Mouse (Mus musculus) ES-Bruce4 (cell line): ENCODE results near the gene Gm17268. TPM values are rescaled to one million over a fixed set of nuclear protein-coding genes. Genes with fewer than 3 reads are reported as not detected.

ENCODE experiments used
- H3K27ac ChIP-seq: 2 replicates; pipeline ENCODE4 v1.5.1; 2012; ENCODE audit warnings: low read length, inconsistent platforms; ENCODE audit not compliant: insufficient read depth
- H3K27me3 ChIP-seq: 2 replicates; pipeline ENCODE4 v1.6.1; 2012; ENCODE audit warnings: mild to moderate bottlenecking, low read length, inconsistent platforms; ENCODE audit not compliant: control insufficient read depth, poor library complexity, insufficient read depth, severe bottlenecking
- H3K36me3 ChIP-seq: 2 replicates; pipeline ENCODE4 v1.6.1; 2012; ENCODE audit warnings: inconsistent platforms, mild to moderate bottlenecking, low read length, moderate library complexity; ENCODE audit not compliant: control insufficient read depth, poor library complexity, insufficient read depth, severe bottlenecking
- H3K4me1 ChIP-seq: one replicate; pipeline ENCODE4 v1.8.1; 2011; ENCODE audit warnings: low read length; ENCODE audit not compliant: control insufficient read depth, insufficient read depth
- H3K4me3 ChIP-seq: 2 replicates; pipeline ENCODE4 v1.5.1; 2011; ENCODE audit warnings: low read depth, mild to moderate bottlenecking, low read length
- H3K9ac ChIP-seq: 2 replicates; pipeline ENCODE4 v1.6.1; 2012; ENCODE audit warnings: low read depth, mild to moderate bottlenecking, inconsistent platforms; ENCODE audit not compliant: poor library complexity, severe bottlenecking
- H3K9me3 ChIP-seq: replicated peaks from 2 replicates; pipeline ENCODE4 v1.6.1; 2012; ENCODE audit warnings: mild to moderate bottlenecking, low read length, inconsistent platforms; ENCODE audit not compliant: control insufficient read depth, poor library complexity, insufficient read depth, severe bottlenecking
- CTCF ChIP-seq: IDR thresholded peaks from one replicate; pipeline ENCODE4 v1.8.1; 2011; ENCODE audit warnings: low read depth, low read length
- EP300 ChIP-seq: IDR thresholded peaks from 2 replicates; pipeline ENCODE4 v1.6.1; 2011; ENCODE audit warnings: low read depth, low read length; ENCODE audit not compliant: insufficient read depth
- POLR2A ChIP-seq: IDR thresholded peaks from one replicate; pipeline ENCODE4 v1.8.1; 2011; ENCODE audit warnings: low read length; ENCODE audit not compliant: insufficient read depth
- polyA plus RNA-seq: library from polyadenylated mRNA; stranded (reverse); fragments of >200 nt; gene quantifications from 2 replicates; pipeline ENCODE4 v1.2.4, GENCODE M21; 2011; ENCODE audit warnings: low read depth; ENCODE audit not compliant: missing spikeins, insufficient read depth, insufficient read length

Gm17268 gene
- polyA plus RNA-seq, 1 experiment, result not detected

- Histone ChIP-seq H3K4me3 (no peak overlapping the region), H3K9ac (no peak overlapping the region), H3K4me1 (no peaks in the 10 kb centered on the region), H3K27me3 (no peaks in the 10 kb centered on the region), H3K27ac (no peak overlapping the region), H3K9me3 (no peaks in the 10 kb centered on the region), H3K36me3 (no peaks in the 10 kb centered on the region)
- TF ChIP-seq EP300, result no peak
- TF ChIP-seq CTCF, result no peak
- TF ChIP-seq POLR2A, result no peak
These were observed 2.5 kb downstream of the Gm17268 start for GRCm38 (mm10) chr11:82035857-82036256.

GRCm38 (mm10) chr11:82035356-82035755, 3.0 kb downstream of the Gm17268 start, which contains the start of gene Ccl2:
Gene Ccl2, plus strand, starts transcription at chr11:82035571.
- TF ChIP-seq EP300, result no peak
- Histone ChIP-seq H3K4me3 (no peak within 1 kb of the TSS), H3K9ac (no peak within 1 kb of the TSS), H3K27ac (no peak within 1 kb of the TSS), H3K27me3 (no peaks in the 10 kb centered on the region), H3K4me1 (no peaks in the 10 kb centered on the region), H3K36me3 (no peaks in the 10 kb centered on the region), H3K9me3 (no peaks in the 10 kb centered on the region)

DNA sequence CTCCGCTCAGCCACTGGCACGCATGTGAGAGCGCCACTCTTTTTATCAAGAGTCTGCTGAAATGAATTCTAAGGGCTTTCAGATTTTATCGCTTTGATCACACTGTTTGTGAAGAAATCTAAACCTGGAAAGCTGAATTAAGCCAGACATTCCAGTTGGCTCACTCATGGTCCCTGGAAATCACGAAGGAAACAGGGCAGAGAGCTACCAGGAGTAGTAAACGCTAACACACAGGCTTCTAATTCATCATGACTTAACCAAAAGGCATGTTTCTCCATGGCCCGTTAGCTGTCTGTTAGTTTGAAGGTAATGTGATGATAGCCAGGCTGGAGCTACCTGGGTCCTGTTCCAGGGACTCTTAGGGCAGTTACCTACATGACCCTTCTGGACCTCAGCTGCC, 3.9 kb downstream of the Gm17268 start:
- H3K27me3 ChIP-seq, result no peaks in the 10 kb centered on the region

GRCm38 (mm10) chr11:82032678-82033344, 5.6 kb downstream of the Gm17268 start:
- no peak overlapping the region for H3K4me3 ChIP-seq
- H3K9ac ChIP-seq, result no peak overlapping the region
- H3K27me3 ChIP-seq, result no peaks in the 10 kb centered on the region
- no peaks in the 10 kb centered on the region for H3K9me3 ChIP-seq
- no peaks in the 10 kb centered on the region for H3K4me1 ChIP-seq
- no peak overlapping the region for H3K27ac ChIP-seq
- no peaks in the 10 kb centered on the region for H3K36me3 ChIP-seq
- TF ChIP-seq CTCF, result no peak
- no peak for TF ChIP-seq EP300
- no peak for TF ChIP-seq POLR2A

More for the DNA sequence above, 3.9 kb downstream of the Gm17268 start:
- Histone ChIP-seq H3K9me3 (no peaks in the 10 kb centered on the region), H3K36me3 (no peaks in the 10 kb centered on the region), H3K27ac (no peak overlapping the region), H3K9ac (no peak overlapping the region), H3K4me1 (no peaks in the 10 kb centered on the region), H3K4me3 (no peak overlapping the region)
- TF ChIP-seq CTCF (no peak), POLR2A (no peak), EP300 (no peak)

DNA sequence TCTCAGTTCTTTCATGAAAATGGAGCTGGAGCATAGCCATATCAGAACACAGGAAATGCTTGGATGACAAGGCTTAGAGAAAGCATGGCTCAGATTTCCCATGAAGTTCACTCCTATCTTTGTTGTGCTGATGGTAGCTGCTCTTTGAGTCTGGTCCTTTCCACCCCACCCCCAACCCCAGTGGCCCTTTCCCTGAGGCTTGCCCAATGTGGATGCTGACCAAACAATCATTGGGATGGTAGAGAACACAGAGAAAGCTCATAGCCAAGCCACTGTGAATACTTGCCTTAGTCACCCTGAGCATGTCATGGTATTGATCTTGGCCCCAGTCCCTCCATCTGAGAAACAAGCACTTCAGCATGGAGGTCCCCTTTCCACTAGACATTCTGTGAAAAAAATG, 6.2 kb downstream of the Gm17268 start:
- Histone ChIP-seq H3K9me3 (no peaks in the 10 kb centered on the region), H3K4me1 (no peaks in the 10 kb centered on the region), H3K27ac (no peak overlapping the region), H3K4me3 (no peak overlapping the region), H3K36me3 (no peaks in the 10 kb centered on the region), H3K27me3 (no peaks in the 10 kb centered on the region), H3K9ac (no peak overlapping the region)
- TF ChIP-seq EP300 (no peak), POLR2A (no peak), CTCF (no peak)

DNA sequence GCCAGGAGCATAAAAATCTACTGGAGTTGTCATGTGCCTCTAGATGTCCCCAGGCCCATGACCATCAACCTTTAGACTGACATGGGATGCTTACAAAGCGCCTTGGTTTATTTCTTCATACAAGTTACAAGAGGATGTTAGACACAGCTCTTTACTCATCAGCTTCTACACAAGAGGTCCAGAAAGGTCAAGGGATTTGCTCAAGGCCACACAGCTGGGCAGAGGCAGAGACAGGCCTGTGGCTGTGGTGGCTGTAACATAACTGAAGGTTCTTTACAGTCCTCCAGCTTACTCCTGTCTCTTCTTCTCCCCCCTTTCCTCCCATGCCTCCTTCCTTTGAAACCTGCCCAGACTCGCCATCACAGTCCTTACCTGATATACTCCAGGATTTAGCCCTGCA, 8.2 kb downstream of the Gm17268 start:
- TF ChIP-seq CTCF (no peak), POLR2A (no peak), EP300 (no peak)
- Histone ChIP-seq H3K9ac (no peak overlapping the region), H3K4me3 (no peak overlapping the region), H3K9me3 (no peaks in the 10 kb centered on the region), H3K27ac (no peak overlapping the region), H3K36me3 (no peaks in the 10 kb centered on the region), H3K27me3 (no peaks in the 10 kb centered on the region), H3K4me1 (no peaks in the 10 kb centered on the region)
